29 mouse cellular contexts compared by ENCODE assay signal in genomic region chr13:19506543-19506942, GRCm38 (mm10).
"Had no signal": no experiment of that assay in that cellular context is flagged by ENCODE, and none has a peak within 500 bp of the region (broad histone marks: within the 10 kb centered on the region; RNA-seq: fewer than 3 reads in every experiment).

No protein-coding gene starts in this region.

- H3K27me3 ChIP-seq: limb, embryonic 12.5 days; limb, embryonic 13.5 days; limb, embryonic 15.5 days; liver, embryonic 13.5 days; liver, embryonic 15.5 days; lung, embryonic 15.5 days; megakaryocyte, embryonic 14.5 days; midbrain, embryonic 12.5 days; midbrain, embryonic 15.5 days; neural tube, embryonic 12.5 days had no signal

- H3K4me3 ChIP-seq: left cerebral cortex, adult 2 months; limb, embryonic 10.5 days; limb, embryonic 12.5 days; limb, embryonic 13.5 days; limb, embryonic 15.5 days; liver, embryonic 13.5 days; liver, embryonic 15.5 days; lung, embryonic 15.5 days; megakaryocyte, embryonic 14.5 days; midbrain, embryonic 10.5 days; midbrain, embryonic 12.5 days; midbrain, embryonic 15.5 days; myocyte; neural tube, embryonic 12.5 days had no signal

- ATAC-seq: lung, postnatal 0 days; midbrain, embryonic 15.5 days; midbrain, embryonic 16.5 days had no signal

- H3K9me3 ChIP-seq: limb, embryonic 10.5 days; limb, embryonic 12.5 days; limb, embryonic 13.5 days; limb, embryonic 15.5 days; liver, embryonic 13.5 days; liver, embryonic 15.5 days; lung, embryonic 15.5 days; megakaryocyte, embryonic 14.5 days; midbrain, embryonic 10.5 days; midbrain, embryonic 12.5 days; midbrain, embryonic 15.5 days; neural tube, embryonic 12.5 days had no signal

- H3K4me2 ChIP-seq: limb, embryonic 12.5 days; limb, embryonic 13.5 days; limb, embryonic 15.5 days; liver, embryonic 11.5 days; liver, embryonic 13.5 days; liver, embryonic 15.5 days; lung, embryonic 14.5 days; lung, embryonic 15.5 days; midbrain, embryonic 12.5 days; midbrain, embryonic 15.5 days; neural tube, embryonic 12.5 days had no signal

- H3K9ac ChIP-seq: limb, embryonic 12.5 days; limb, embryonic 13.5 days; limb, embryonic 15.5 days; liver, embryonic 13.5 days; liver, embryonic 14.5 days; liver, embryonic 15.5 days; lung, embryonic 14.5 days; lung, embryonic 15.5 days; midbrain, embryonic 12.5 days; midbrain, embryonic 15.5 days; neural tube, embryonic 12.5 days had no signal

- H3K36me3 ChIP-seq: limb, embryonic 10.5 days; limb, embryonic 12.5 days; limb, embryonic 13.5 days; limb, embryonic 15.5 days; liver, embryonic 13.5 days; liver, embryonic 15.5 days; lung, embryonic 15.5 days; midbrain, embryonic 10.5 days; midbrain, embryonic 12.5 days; midbrain, embryonic 15.5 days; neural tube, embryonic 12.5 days had no signal

- H3K27ac ChIP-seq: left cerebral cortex, adult 2 months; limb, embryonic 10.5 days; limb, embryonic 12.5 days; limb, embryonic 13.5 days; limb, embryonic 15.5 days; liver, embryonic 13.5 days; liver, embryonic 14.5 days; liver, embryonic 15.5 days; lung, embryonic 15.5 days; macrophage; midbrain, embryonic 10.5 days; midbrain, embryonic 12.5 days; midbrain, embryonic 15.5 days; neural tube, embryonic 12.5 days had no signal

- H3K4me1 ChIP-seq: limb, embryonic 10.5 days; limb, embryonic 12.5 days; limb, embryonic 13.5 days; limb, embryonic 15.5 days; liver, embryonic 13.5 days; liver, embryonic 15.5 days; lung, embryonic 15.5 days; megakaryocyte, embryonic 14.5 days; midbrain, embryonic 10.5 days; midbrain, embryonic 12.5 days; midbrain, embryonic 15.5 days; neural tube, embryonic 12.5 days had no signal

- DNase-seq: layer of hippocampus, postnatal 36 days; left cerebral cortex, postnatal 4 days; liver, embryonic 13.5 days; lung, adult 18-20 months; lung, adult 2 months; lung, embryonic 14.5 days; lung, postnatal 10 days; lung, postnatal 14 days; lung, postnatal 36 days; lung, postnatal 4 days; midbrain, embryonic 14.5 days had no signal
